Mouse (Mus musculus) hindbrain, embryonic 16.5 days (tissue): ENCODE data around the gene Ppm1h. TPM values are rescaled to one million over a fixed set of nuclear protein-coding genes. Genes with fewer than 3 reads are reported as not detected.

Source experiments
- ATAC-seq: fragments of 200-750 bp; cut with Nextera tagmentation; 2 replicates; pipeline ENCODE4 v1.8.0; 2017; ENCODE audit warnings: moderate TSS enrichment, moderate library complexity
- H3K27ac ChIP-seq: fragments of 300-500 bp; sonication (generic); 2 replicates; pipeline ENCODE4 v1.5.1; 2014; ENCODE audit warnings: low read depth, mild to moderate bottlenecking, control low read depth, low read length, moderate library complexity
- H3K27me3 ChIP-seq: fragments of 300-500 bp; sonication (generic); replicated peaks from 2 replicates; pipeline ENCODE4 v1.6.1; 2014; ENCODE audit warnings: low read length; ENCODE audit not compliant: control insufficient read depth, insufficient read depth
- H3K36me3 ChIP-seq: fragments of 300-500 bp; sonication (generic); 2 replicates; pipeline ENCODE4 v1.6.1; 2014; ENCODE audit warnings: mild to moderate bottlenecking, low read length, moderate library complexity, mixed read lengths; ENCODE audit not compliant: control insufficient read depth, insufficient read depth
- H3K4me1 ChIP-seq: fragments of 300-500 bp; sonication (generic); 2 replicates; pipeline ENCODE4 v1.6.1; 2014; ENCODE audit warnings: low read depth, low read length; ENCODE audit not compliant: control insufficient read depth, insufficient read depth
- H3K4me2 ChIP-seq: fragments of 300-500 bp; sonication (generic); 2 replicates; pipeline ENCODE4 v1.6.1; 2014; ENCODE audit warnings: mild to moderate bottlenecking, low read length, control low read depth, moderate library complexity
- H3K4me3 ChIP-seq: fragments of 300-500 bp; sonication (generic); 2 replicates; pipeline ENCODE4 v1.5.1; 2014; ENCODE audit warnings: mild to moderate bottlenecking, low read length, control low read depth, moderate library complexity
- H3K9ac ChIP-seq: fragments of 300-500 bp; sonication (generic); 2 replicates; pipeline ENCODE4 v1.6.1; 2014; ENCODE audit warnings: low read depth, mild to moderate bottlenecking, control low read depth, low read length, moderate library complexity
- H3K9me3 ChIP-seq: fragments of 300-500 bp; sonication (generic); 2 replicates; pipeline ENCODE4 v1.6.1; 2014; ENCODE audit warnings: mild to moderate bottlenecking, low read length, moderate library complexity; ENCODE audit not compliant: control insufficient read depth
- whole genome bisulfite sequencing: fragments of 180-500 bp; shearing (Covaris S2); extraction: QIAGEN DNeasy Blood & Tissue Kit; methylation state at CpG from one replicate; pipeline ENCODE4 v1.1.7; 2014; 5-methylcytosine and 5-hydroxymethylcytosine counted together
- polyA plus RNA-seq: library from polyadenylated mRNA; unstranded; fragments of >200 nt; fragmentation: Nextera tagmentation; extraction: Ambion mirVana; gene quantifications from 2 replicates; pipeline ENCODE4 v1.2.1, GENCODE M21; 2015

Gene Ppm1h
- polyA plus RNA-seq, 1 experiment from 2014 or later: 33.5 TPM

DNA sequence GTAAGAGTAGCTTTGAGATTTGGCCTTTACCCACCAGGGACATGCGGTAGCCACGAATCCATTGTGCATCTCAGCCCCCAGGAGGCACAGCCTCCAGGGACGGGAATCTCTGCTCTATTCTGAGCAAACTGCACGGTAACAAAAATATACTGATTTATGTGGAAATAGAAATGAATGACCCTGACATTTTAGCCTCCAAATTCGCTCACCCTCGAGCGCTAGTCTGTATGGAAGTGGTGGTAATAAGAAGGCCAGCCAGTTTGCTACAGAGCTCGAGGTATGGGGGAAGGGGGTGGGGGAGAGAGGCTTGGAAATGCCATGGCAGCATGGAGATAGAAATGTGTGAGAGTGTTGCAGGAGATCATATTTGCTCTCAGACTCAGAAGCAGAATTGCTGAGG lies 37.7 kb downstream of the Ppm1h start:
- no peaks in the 10 kb centered on the region for H3K36me3 ChIP-seq
- WGBS: 37% methylated on average over 8 of the region's 8 CpGs
- 0 out of 2 replicates have a peak, but pooled peaks have one; percentile 29 for ATAC-seq
- no peaks in the 10 kb centered on the region for H3K27me3 ChIP-seq
- no peak overlapping the region for H3K4me2 ChIP-seq
- H3K9me3 ChIP-seq: no peaks in the 10 kb centered on the region
- no peak overlapping the region for H3K4me3 ChIP-seq
- no peak overlapping the region for H3K9ac ChIP-seq
- H3K27ac ChIP-seq: peak overlapping the region; percentile 4; the same call in 1 of the 2 replicates
- peaks cover 29% of the 10 kb centered on the region for H3K4me1 ChIP-seq

DNA sequence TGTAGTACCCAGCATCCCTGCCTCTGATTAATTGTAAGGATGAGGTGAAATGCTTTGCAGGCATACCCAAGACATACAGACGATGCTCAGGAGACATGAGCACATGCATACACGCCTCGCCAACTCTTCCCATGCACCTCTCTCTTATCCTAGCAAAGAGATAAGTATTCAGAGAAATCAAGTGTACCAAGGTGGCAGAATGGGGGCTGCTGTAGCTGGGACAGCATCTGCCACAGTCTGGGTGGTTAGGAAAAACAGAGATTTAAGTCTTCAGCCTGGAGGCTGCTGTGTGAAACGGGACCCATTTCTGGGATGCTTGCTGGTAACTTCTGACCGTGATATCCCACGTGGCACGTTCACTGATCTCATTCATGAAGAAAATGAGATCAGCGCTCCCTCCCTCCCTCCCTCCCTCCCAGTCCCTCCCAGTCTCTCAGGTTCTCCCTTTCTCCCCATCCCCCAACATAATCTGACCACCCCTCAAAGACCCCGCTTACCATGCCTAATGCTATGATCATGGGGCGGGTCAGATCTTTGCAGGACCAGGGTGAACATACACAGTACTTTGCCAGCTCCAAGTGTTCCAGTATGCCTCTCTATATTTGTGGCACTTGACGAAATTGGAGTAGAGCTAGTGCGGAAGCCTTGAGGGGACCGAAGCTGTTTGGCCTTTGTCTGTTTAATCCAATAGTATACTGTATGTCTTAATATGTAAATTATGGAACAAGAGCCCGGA lies 38.3 kb downstream of the Ppm1h start:
- Histone ChIP-seq H3K36me3 (no peaks in the 10 kb centered on the region), H3K4me2 (no peak overlapping the region), H3K4me3 (no peak overlapping the region), H3K9ac (no peak overlapping the region), H3K4me1 (peaks cover 23% of the 10 kb centered on the region), H3K27ac (0 out of 2 replicates have a peak overlapping the region, but pooled peaks have one; percentile 4), H3K9me3 (no peaks in the 10 kb centered on the region), H3K27me3 (no peaks in the 10 kb centered on the region)
- ATAC-seq: 0 out of 2 replicates have a peak, but pooled peaks have one; percentile 31
- WGBS: 64% methylated on average over 14 of the region's 14 CpGs

DNA sequence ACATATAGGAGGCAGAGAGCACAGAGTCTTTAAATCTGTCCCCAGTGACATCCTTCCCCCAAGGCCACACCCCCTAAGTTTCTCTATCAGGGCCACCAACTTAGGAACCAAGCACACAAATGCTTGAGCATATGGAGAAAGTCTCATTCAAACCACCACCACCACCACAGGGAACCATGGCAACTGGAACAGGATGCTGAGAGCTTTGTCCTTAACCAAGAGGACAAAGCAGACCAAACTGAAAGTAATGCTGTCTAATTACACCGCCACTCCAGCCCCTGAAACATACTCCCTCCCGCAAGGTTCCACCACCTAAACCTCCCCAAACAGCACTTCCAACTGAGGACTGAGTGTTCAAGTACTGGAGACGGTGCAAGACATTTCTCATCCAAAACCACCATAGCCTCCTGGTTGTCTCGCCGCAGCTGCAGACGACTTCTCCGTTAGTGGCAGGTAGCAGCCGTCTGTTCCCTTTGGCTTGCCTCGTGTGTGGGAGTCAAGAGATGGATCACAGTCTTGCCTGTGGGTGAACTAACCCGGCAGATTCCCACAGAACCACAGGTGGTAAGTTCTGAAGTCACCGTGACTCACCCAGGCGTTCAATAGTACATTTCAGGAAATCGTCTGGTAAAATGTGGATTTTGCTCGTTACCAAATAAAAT lies 39.3 kb downstream of the Ppm1h start:
- Histone ChIP-seq H3K36me3 (no peaks in the 10 kb centered on the region), H3K4me2 (no peak overlapping the region), H3K27me3 (no peaks in the 10 kb centered on the region), H3K4me3 (no peak overlapping the region), H3K9ac (no peak overlapping the region), H3K4me1 (peaks cover 20% of the 10 kb centered on the region), H3K9me3 (no peaks in the 10 kb centered on the region), H3K27ac (0 out of 2 replicates have a peak overlapping the region, but pooled peaks have one; percentile 19)
- no peak; the same call in 1 of the 2 replicates for ATAC-seq
- WGBS: 57% methylated on average over 14 of the region's 14 CpGs

- Histone ChIP-seq H3K27ac (no peak overlapping the region), H3K4me3 (no peak overlapping the region), H3K4me2 (no peak overlapping the region), H3K9ac (no peak overlapping the region), H3K36me3 (no peaks in the 10 kb centered on the region), H3K27me3 (no peaks in the 10 kb centered on the region), H3K9me3 (no peaks in the 10 kb centered on the region), H3K4me1 (peaks cover 20% of the 10 kb centered on the region)
- WGBS: 67% methylated on average over 6 of the region's 7 CpGs
- ATAC-seq: no peak
These were observed 40.4 kb downstream of the Ppm1h start for GRCm38 (mm10) chr10:122718951-122719350.

DNA sequence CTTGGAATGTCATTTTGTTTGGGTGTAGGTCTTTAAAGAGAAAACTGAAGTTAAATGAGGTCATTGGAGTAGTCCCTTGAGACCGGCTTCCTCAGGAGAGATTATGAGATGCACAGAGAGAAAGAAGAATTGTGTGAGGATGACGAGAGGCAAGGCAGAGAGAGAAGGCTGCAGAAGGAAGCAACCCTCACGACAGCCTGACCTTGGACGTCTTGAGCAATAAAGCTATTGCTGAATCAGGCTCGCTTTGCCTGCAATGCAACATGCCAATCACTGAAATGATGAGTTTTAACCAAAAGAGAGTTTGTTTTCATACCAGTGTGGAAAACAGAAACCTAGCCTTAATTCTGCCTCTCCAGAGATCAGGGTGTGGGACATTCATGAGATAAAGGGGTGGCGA lies 43.5 kb downstream of the Ppm1h start:
- no peak overlapping the region for H3K27ac ChIP-seq
- no peak for ATAC-seq
- no peak overlapping the region for H3K4me2 ChIP-seq
- 80% methylated on average over 6 of the region's 6 CpGs for WGBS
- H3K9ac ChIP-seq: no peak overlapping the region
- H3K4me1 ChIP-seq: peaks cover 8% of the 10 kb centered on the region; the same call in 1 of the 2 replicates
- H3K36me3 ChIP-seq: no peaks in the 10 kb centered on the region
- H3K9me3 ChIP-seq: no peaks in the 10 kb centered on the region
- no peak overlapping the region for H3K4me3 ChIP-seq
- no peaks in the 10 kb centered on the region for H3K27me3 ChIP-seq

GRCm38 (mm10) chr10:122724692-122725091 lies 46.1 kb downstream of the Ppm1h start:
- ATAC-seq: no peak
- Histone ChIP-seq H3K4me2 (no peak overlapping the region), H3K4me3 (no peak overlapping the region), H3K36me3 (no peaks in the 10 kb centered on the region), H3K27me3 (no peaks in the 10 kb centered on the region), H3K4me1 (no peaks in the 10 kb centered on the region), H3K9ac (no peak overlapping the region), H3K9me3 (no peaks in the 10 kb centered on the region), H3K27ac (no peak overlapping the region)
- 79% methylated on average over 4 of the region's 4 CpGs for WGBS

- H3K4me2 ChIP-seq: no peak overlapping the region
- H3K9me3 ChIP-seq: no peaks in the 10 kb centered on the region
- no peak overlapping the region for H3K4me3 ChIP-seq
- no peak overlapping the region for H3K27ac ChIP-seq
- WGBS: 52% methylated on average over 4 of the region's 4 CpGs
- no peak overlapping the region for H3K9ac ChIP-seq
- H3K36me3 ChIP-seq: no peaks in the 10 kb centered on the region
- no peaks in the 10 kb centered on the region for H3K27me3 ChIP-seq
- no peaks in the 10 kb centered on the region for H3K4me1 ChIP-seq
- ATAC-seq: no peak
These were observed 48.7 kb downstream of the Ppm1h start for GRCm38 (mm10) chr10:122727228-122727627.

DNA sequence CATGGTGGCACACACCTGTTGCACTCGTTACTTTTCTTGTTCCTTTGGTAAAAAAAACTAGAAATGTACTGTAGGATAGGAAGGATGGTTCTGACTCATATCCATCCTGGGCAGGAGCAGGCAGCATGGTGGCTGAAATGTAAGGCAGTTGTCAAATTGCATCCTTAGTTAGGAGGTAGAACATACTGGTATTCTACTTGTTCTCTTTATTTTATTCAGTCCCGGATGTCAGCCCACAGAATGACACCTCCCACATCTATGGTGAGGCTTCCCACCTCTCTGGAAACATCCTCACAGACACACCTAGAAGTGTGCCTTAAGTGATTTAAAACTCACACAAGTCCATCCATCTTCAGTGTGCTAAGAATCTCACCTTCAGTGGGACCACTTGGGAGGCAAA lies 49.6 kb downstream of the Ppm1h start:
- Histone ChIP-seq H3K27ac (no peak overlapping the region), H3K4me1 (no peaks in the 10 kb centered on the region), H3K9ac (no peak overlapping the region), H3K36me3 (no peaks in the 10 kb centered on the region), H3K9me3 (no peaks in the 10 kb centered on the region), H3K4me3 (no peak overlapping the region), H3K4me2 (no peak overlapping the region), H3K27me3 (no peaks in the 10 kb centered on the region)
- 88% methylated on average over 2 of the region's 2 CpGs for WGBS
- ATAC-seq: no peak

DNA sequence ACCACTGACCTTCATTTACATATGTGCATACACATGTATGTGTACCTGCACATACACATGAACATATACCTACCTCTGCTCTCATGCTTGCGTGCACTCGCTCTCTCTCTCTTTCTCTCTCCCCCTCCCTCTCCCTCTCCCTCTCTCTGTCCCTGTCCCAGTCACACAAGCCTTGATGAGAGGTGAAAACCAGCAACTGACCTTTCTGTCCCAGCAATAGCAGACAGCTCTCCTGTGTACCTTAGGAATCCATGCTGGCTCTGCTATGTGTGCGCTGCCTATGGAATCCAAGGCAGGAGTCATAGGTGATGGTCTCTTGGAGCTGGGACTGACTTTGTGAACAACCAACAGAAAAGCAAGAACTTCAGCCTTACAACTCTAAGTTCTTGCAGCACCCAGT lies 53.6 kb downstream of the Ppm1h start:
- Histone ChIP-seq H3K27ac (no peak overlapping the region), H3K36me3 (no peaks in the 10 kb centered on the region), H3K27me3 (no peaks in the 10 kb centered on the region), H3K4me3 (no peak overlapping the region), H3K4me1 (no peaks in the 10 kb centered on the region), H3K4me2 (no peak overlapping the region), H3K9ac (no peak overlapping the region), H3K9me3 (no peaks in the 10 kb centered on the region)
- 98% methylated on average over 3 of the region's 3 CpGs for WGBS
- ATAC-seq: no peak
